Mouse (Mus musculus): ENCODE measurements around the gene Ap1ar.
"Not testable (repeated sequence)": the region's sequence is repeated elsewhere in the genome, so short reads cannot be mapped to it uniquely, and the experiment has no call there.

Gene Ap1ar

GRCm38 (mm10) chr3:127793022-127793421 lies 44.3 kb downstream of the Ap1ar start:
- peak; percentile 27 to 42 for DNase-seq

GRCm38 (mm10) chr3:127791595-127792561 lies 45.4 kb downstream of the Ap1ar start:
- DNase-seq, result no peak

GRCm38 (mm10) chr3:127791056-127791483 lies 46.3 kb downstream of the Ap1ar start:
- DNase-seq, result peak in 1 of 2 experiments; percentile 22

- DNase-seq, result peak; percentile 45 to 63
Observed at GRCm38 (mm10) chr3:127790234-127791055, 46.9 kb downstream of the Ap1ar start.

- peak; percentile 67 to 78 for DNase-seq
Observed at GRCm38 (mm10) chr3:127789500-127790191, 47.7 kb downstream of the Ap1ar start, which contains the start of gene Tifa. TSS of gene Tifa (plus strand) at chr3:127789805.

GRCm38 (mm10) chr3:127788919-127789318 lies 48.4 kb downstream of the Ap1ar start:
- no peak for DNase-seq

- no peak for DNase-seq
Observed at GRCm38 (mm10) chr3:127788038-127788437, 49.3 kb downstream of the Ap1ar start.

GRCm38 (mm10) chr3:127787032-127787431 lies 50.3 kb downstream of the Ap1ar start:
- no peak for DNase-seq

- not testable (repeated sequence) for DNase-seq
Observed at GRCm38 (mm10) chr3:127783680-127784079, 53.6 kb downstream of the Ap1ar start.

- DNase-seq, result no peak
Observed at GRCm38 (mm10) chr3:127782921-127783320, 54.4 kb downstream of the Ap1ar start.

- DNase-seq, result peak in 1 of 2 experiments; percentile 46
Observed at GRCm38 (mm10) chr3:127780921-127781320, 56.4 kb downstream of the Ap1ar start.

- DNase-seq, result peak; percentile 78 to 82
Observed at GRCm38 (mm10) chr3:127780021-127780644, 57.2 kb downstream of the Ap1ar start, which contains the start of gene Alpk1. TSS of gene Alpk1 (minus strand) at chr3:127780527.

GRCm38 (mm10) chr3:127769146-127769545 lies 68.2 kb downstream of the Ap1ar start:
- no peak for DNase-seq

- DNase-seq, result no peak
Observed at GRCm38 (mm10) chr3:127765971-127766370, 71.4 kb downstream of the Ap1ar start.

GRCm38 (mm10) chr3:127764541-127764940 lies 72.8 kb downstream of the Ap1ar start:
- DNase-seq, result peak in 1 of 2 experiments; percentile 10

GRCm38 (mm10) chr3:127763076-127763612 lies 74.2 kb downstream of the Ap1ar start:
- DNase-seq, result peak; percentile 68 to 91

- no peak for DNase-seq
Observed at GRCm38 (mm10) chr3:127762403-127762802, 74.9 kb downstream of the Ap1ar start.

- peak; percentile 39 to 71 for DNase-seq
Observed at GRCm38 (mm10) chr3:127759212-127759611, 78.1 kb downstream of the Ap1ar start.

GRCm38 (mm10) chr3:127758806-127759205 lies 78.5 kb downstream of the Ap1ar start:
- DNase-seq, result no peak

- DNase-seq, result no peak
Observed at GRCm38 (mm10) chr3:127757886-127758301, 79.4 kb downstream of the Ap1ar start.

Measured in kidney, postnatal 36 days (tissue).